Mouse (Mus musculus) adrenal gland, postnatal 14 days (tissue): Measurements from ENCODE around the gene Abhd2. TPM values are rescaled to one million over a fixed set of nuclear protein-coding genes. Genes with fewer than 3 reads are reported as not detected.

ENCODE experiments used
- DNase-seq: peaks from one replicate; pipeline ENCODE4 v3.0.0; 2021; ENCODE audit warnings: mixed read lengths
- total RNA-seq: library from RNA; stranded (reverse); gene quantifications from 2 replicates; pipeline ENCODE4 v1.2.3, GENCODE M21; 2021

Abhd2 gene
- total RNA-seq, 1 experiment from 2014 or later = 569 TPM

- DNase-seq = no peak
Observed at GRCm38 (mm10) chr7:79293605-79294232, 20.7 kb downstream of the Abhd2 start.

DNA sequence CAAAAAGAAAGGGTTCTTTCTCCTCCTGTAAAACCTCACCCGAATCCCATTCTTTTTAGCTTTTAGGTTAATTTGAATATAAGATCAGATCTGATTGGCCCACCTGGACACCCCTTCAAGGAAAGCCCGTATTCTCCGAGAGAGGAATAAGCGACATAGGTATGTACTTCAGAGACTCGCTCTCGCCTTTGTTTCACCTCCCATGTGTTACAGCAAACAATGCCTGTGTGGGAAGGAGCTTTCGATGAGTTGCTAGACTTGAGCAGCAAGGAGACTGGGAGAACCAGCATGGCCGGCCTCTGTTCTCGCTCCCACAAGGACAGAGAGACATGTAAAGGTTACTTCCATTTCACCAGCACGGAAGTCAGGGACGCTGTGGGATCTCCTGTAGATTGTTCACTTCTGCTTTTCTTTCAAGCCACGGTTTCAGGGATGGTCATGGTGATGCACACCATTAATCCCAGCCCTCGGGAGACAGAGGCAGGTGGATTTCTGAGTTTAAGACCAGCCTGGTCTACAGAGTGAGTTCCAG, 21.5 kb downstream of the Abhd2 start:
- DNase-seq = no peak

GRCm38 (mm10) chr7:79295196-79295826, 22.3 kb downstream of the Abhd2 start:
- DNase-seq = no peak

DNA sequence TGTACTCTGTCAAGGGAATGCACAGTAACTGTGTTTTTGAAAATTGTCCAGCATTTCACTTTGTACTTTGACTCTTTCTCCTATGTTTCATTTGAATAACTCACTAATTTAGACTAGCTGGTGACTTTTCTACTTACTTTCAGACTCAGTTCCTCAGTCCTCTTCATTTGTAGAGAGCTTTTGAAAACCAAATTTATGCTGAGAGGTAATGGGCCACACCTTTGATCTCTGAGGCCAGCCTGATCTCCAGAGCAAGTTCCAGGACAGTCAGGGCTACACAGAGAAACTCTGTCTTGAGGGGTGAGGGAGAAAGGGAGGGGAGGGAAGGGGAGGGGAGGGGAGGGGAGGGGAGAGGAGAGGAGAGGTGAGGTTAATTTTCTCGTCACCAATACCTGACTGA, 25.7 kb downstream of the Abhd2 start:
- DNase-seq = no peak

DNA sequence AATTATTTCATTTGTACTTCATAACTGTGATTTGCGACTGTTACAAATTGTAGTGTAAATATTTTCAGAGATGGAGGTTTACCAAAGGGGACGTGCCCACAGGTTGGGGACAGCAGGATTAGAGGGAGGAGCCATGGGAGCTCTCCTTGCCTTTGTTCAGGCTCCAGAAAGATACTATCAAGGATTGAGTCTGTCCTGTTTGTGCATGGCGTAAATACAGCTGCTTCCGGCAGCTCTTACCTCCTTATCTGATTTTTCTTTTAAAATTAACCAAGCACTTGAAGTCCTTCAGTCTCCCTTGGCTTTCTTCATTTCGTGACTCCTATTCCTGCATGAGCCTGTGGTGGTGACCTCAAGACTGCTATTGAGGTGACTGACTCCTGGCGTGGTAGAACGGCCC, 26.5 kb downstream of the Abhd2 start:
- no peak for DNase-seq

- no peak for DNase-seq
Observed at GRCm38 (mm10) chr7:79300432-79301151, 27.6 kb downstream of the Abhd2 start.

- DNase-seq = no peak
Observed at GRCm38 (mm10) chr7:79302145-79302544, 29.1 kb downstream of the Abhd2 start.

GRCm38 (mm10) chr7:79302586-79302985, 29.6 kb downstream of the Abhd2 start:
- DNase-seq = peak; percentile 74

- no peak for DNase-seq
Observed at GRCm38 (mm10) chr7:79303183-79303761, 30.3 kb downstream of the Abhd2 start.

DNA sequence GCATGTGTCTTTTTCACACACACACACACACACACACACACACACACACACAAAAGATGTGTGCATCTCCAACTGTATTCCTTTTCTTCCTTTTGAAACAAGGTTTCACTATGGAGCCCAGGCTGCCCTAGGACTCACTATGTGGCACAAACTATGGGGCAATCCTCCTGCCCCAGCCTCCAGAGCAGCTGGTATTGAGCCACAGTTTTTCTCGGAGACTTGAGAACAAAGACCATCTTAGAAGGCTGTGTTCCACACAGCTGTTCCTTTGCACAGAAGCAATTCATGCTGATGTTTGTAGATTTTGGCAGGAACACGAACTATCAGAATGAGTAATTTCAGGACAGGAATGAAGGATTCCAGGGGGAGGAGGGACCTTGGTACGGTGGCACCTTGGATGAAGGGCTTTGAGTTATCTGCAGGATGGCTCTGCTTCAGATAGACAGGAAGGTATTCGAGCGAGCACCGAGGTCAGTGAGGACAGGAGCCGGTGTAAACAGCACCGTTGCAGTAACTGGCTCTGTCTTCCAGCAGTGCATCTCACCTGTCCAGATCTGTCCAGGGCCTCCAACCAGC, 35.5 kb downstream of the Abhd2 start:
- peak; percentile 67 for DNase-seq

DNA sequence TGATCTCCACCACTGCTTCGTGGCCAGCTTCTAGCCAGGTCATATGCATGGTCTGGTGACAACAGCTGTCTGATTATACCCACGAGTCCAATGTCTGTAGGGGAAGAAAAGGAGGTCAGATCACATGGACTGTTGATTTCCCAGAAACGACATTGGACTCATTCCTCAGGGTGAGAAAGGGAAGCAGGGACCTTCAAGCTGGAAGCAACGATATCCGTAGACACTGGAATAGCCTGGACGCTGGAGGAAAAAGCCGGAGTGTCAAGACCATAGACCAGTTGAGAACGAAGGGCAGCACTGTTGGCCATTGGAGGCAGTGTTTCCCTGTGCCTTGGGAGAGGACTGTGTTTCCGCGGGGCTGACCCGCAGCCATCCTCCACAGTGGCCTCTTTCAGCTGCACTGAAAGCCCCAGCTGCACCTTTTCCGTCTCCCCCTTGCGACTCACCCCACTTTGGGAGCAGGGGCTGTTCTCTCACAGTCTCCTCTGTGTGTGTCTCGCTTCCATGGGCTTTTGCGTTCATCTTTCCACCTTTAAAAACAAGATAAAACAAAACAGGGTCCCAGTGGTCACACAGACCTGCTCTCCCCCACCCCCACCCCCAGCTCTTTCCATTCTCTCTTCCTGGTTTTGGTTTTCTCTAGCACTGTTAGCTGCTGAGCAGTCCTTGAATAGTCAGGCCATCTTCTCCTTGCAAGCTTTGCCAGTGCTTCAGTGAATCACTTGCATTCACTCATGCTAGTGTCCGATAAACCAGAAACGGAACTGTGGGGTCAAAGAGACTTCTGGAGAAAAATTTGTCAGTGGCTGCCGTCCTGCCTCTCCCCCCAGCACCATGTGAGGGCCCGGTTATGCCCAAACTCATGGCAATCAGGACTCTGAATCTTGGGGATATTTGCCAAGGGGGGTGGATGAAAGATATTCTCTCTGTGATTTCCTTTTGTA, 36.5 kb downstream of the Abhd2 start:
- DNase-seq = peak; percentile 58

- no peak for DNase-seq
Observed at GRCm38 (mm10) chr7:79310191-79310555, 37.2 kb downstream of the Abhd2 start.

- no peak for DNase-seq
Observed at GRCm38 (mm10) chr7:79311420-79311988, 38.5 kb downstream of the Abhd2 start.

- DNase-seq = no peak
Observed at GRCm38 (mm10) chr7:79312246-79312645, 39.2 kb downstream of the Abhd2 start.

DNA sequence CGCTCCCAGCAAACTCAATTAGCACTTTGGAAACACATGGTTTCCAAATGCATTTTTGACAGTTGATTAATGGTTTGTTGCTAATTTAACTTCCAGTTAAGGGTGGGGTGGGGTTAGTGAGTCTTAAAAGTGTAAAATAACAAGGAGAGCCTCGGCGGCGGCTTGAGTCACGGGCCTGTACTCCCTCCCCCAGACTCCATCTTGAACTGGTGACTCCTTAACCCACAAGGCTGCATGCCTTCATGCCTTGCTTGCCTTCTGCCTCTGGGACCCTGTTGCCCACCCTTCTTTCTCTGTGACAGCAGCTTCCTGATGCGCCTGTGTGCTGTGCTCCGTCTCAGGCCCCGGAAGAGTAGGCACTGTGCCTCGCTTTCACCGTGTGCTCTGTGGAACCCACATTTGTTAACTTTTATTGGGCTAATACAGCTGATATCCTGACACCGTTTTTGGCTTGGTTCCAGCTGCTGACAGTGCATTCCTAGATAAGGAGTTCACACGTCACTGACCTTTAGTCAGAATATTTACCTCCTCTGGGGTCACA, 40.6 kb downstream of the Abhd2 start:
- no peak for DNase-seq

- no peak for DNase-seq
Observed at GRCm38 (mm10) chr7:79314517-79314916, 41.5 kb downstream of the Abhd2 start.

DNA sequence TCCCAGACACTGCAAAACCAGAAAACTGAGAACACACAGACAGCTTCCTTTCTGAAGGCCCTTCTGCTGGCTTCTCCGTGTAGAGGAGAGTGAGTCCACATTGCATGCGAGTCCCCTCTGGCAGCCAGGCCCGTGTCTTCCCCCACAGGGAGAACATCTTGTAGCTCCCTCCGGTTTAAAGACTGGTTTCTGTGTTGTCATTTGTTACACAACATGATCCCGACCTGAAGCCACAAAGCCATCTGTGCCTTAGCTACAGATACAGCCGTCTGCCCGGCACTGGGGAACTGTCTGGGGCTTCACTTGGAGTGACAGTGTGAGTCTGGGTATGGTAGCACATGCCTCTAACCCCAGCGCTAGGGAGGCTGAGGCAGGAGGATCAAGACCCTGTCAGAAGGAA, 42.1 kb downstream of the Abhd2 start:
- no peak for DNase-seq

DNA sequence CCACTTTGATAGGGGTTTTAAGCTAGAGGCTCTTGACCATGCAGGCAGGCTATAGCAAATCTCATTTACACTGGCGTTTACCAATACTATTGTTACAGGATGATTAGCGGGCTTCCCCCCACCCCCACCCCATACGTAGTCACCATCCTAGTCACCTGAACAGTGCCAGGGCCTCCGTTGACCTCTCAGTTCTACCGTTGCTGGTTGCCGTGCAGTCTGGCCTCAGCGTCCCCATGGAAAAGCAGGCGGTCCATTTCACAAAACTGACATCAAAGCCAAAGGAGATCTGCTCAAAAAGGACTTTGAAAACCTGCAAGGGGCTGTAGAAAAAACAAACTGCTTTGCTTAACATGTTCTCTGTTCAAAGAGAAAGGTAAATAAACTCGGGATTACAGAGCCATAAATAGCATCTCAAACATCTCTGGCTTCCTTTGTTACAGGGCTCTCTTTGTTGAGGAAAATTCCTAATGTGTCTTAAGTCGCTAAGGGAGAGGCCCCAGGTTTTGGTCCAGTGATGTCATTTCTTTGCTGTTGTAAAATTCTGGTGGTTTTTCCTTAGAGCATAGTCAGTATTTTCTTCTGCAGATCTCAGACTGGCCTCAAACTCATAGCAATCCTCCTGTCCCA, 43.2 kb downstream of the Abhd2 start:
- DNase-seq = no peak

- DNase-seq = no peak
Observed at GRCm38 (mm10) chr7:79317576-79317975, 44.6 kb downstream of the Abhd2 start.

DNA sequence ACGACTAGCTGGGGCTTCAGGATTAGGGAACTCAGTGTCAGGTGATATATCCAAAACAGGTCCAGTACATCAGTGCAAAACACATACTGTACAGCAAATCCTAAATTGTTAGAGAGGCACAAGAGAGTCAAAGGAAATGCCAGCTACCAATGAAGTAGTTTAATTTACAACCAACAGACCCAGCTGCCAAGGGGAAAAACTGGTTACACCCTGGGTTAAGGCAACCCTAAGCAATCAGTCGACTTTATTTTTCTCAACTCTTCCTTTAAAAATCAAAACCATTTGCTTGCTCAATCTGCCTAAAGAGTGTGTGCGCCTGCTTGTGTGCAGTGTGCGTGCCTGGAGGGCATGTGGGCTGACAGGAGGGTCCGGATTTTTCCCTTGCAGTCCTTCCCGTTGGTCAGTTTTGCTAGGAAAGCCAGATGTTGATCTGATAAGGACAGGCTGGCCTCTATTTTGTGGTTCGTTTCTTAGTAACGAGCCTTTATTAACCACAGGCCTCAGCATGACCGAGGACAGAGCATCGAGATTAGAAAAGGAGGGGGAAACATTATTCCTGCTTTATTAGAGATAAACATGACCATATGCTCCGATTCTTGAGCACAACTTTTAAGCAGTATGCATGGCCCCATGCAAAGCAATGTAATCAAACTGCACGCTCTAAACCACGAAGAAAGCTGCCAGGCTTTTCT, 45.3 kb downstream of the Abhd2 start:
- no peak for DNase-seq
